Mouse (Mus musculus): ENCODE data around the gene Lta.

GRCm38 (mm10) chr17:35193881-35194843 is 11.0 kb downstream of the Lta start, which contains the start of gene Ltb:
- TF ChIP-seq CTCF (IDR thresholded peaks at IDR 0.05; ENCODE audit: low read depth) (no peak), EP300 (IDR thresholded peaks at IDR 0.05; ENCODE audit: low read depth) (no peak)
